Mouse (Mus musculus) ES-E14 (cell line): ENCODE data around the gene Gramd1b.

Experiments
- MAFK ChIP-seq: IDR thresholded peaks from 2 replicates; pipeline ENCODE4 v1.6.1; 2014; ENCODE audit warnings: mild to moderate bottlenecking, low read depth, low read length, inconsistent platforms; ENCODE audit not compliant: insufficient read depth
- ZC3H11A ChIP-seq: IDR thresholded peaks from 2 replicates; pipeline ENCODE4 v1.6.1; 2012; ENCODE audit warnings: low read depth, mild to moderate bottlenecking, inconsistent platforms, low read length, borderline replicate concordance

GRCm38 (mm10) chr9:40350640-40351039, 180.5 kb downstream of the Gramd1b start:
- TF ChIP-seq ZC3H11A, result peak; percentile 49; the same call in 1 of the 2 replicates
- TF ChIP-seq MAFK, result no peak
